Mouse (Mus musculus) hindbrain, embryonic 11.5 days (tissue): ENCODE results near the gene Me1. TPM values are rescaled to one million over a fixed set of nuclear protein-coding genes. Genes with fewer than 3 reads are reported as not detected.

ENCODE experiments used
- ATAC-seq: fragments of 200-750 bp; cut with Nextera tagmentation; 2 replicates; pipeline ENCODE4 v1.8.0; 2017; ENCODE audit warnings: mild to moderate bottlenecking, moderate TSS enrichment, moderate library complexity; ENCODE audit not compliant: low FRiP score
- DNase-seq: peaks from one replicate; pipeline ENCODE4 v3.0.0-alpha.2; 2015; ENCODE audit warnings: low spot score
- H3K27ac ChIP-seq: fragments of 300-500 bp; sonication (generic); 2 replicates; pipeline ENCODE4 v1.5.1; 2014; ENCODE audit warnings: mild to moderate bottlenecking, low read depth, low read length
- H3K27me3 ChIP-seq: fragments of 300-500 bp; sonication (generic); 2 replicates; pipeline ENCODE4 v1.6.1; 2014; ENCODE audit warnings: mild to moderate bottlenecking, low read length, moderate library complexity, mixed read lengths; ENCODE audit not compliant: control insufficient read depth, insufficient read depth
- H3K36me3 ChIP-seq: fragments of 300-500 bp; sonication (generic); 2 replicates; pipeline ENCODE4 v1.6.1; 2014; ENCODE audit warnings: mild to moderate bottlenecking, low read length, moderate library complexity, mixed read lengths; ENCODE audit not compliant: control insufficient read depth, insufficient read depth
- H3K4me1 ChIP-seq: fragments of 300-500 bp; sonication (generic); replicated peaks from 2 replicates; pipeline ENCODE4 v1.6.1; 2014; ENCODE audit warnings: low read length, mixed read lengths; ENCODE audit not compliant: control insufficient read depth, insufficient read depth
- H3K4me2 ChIP-seq: fragments of 300-500 bp; sonication (generic); replicated peaks from 2 replicates; pipeline ENCODE4 v1.6.1; 2014; ENCODE audit warnings: mild to moderate bottlenecking, low read depth, low read length
- H3K4me3 ChIP-seq: fragments of 300-500 bp; sonication (generic); 2 replicates; pipeline ENCODE4 v1.5.1; 2014; ENCODE audit warnings: low read depth, low read length
- H3K9ac ChIP-seq: fragments of 300-500 bp; sonication (generic); 2 replicates; pipeline ENCODE4 v1.6.1; 2014; ENCODE audit warnings: low read depth, low read length
- H3K9me3 ChIP-seq: fragments of 300-500 bp; sonication (generic); 2 replicates; pipeline ENCODE4 v1.6.1; 2016; ENCODE audit warnings: low read length; ENCODE audit not compliant: control insufficient read depth
- WGBS: fragments of 180-500 bp; shearing (Covaris S2); extraction: QIAGEN DNeasy Blood & Tissue Kit; methylation state at CpG from one replicate; pipeline ENCODE4 v1.1.7; 2014; 5-methylcytosine and 5-hydroxymethylcytosine counted together
- polyA plus RNA-seq: library from polyadenylated mRNA; unstranded; fragments of >200 nt; fragmentation: Nextera tagmentation; extraction: Ambion mirVana; gene quantifications from 2 replicates; pipeline ENCODE4 v1.2.1, GENCODE M21; 2014

The Me1 gene
- polyA plus RNA-seq, 1 experiment from 2014 or later: 13.2 TPM

- H3K27ac ChIP-seq: no peak overlapping the region
These were observed 1.1 kb downstream of the Me1 start for GRCm38 (mm10) chr9:86694644-86695043.

GRCm38 (mm10) chr9:86693935-86694334 is 1.8 kb downstream of the Me1 start:
- Histone ChIP-seq H3K27ac (no peak overlapping the region), H3K4me3 (no peak overlapping the region), H3K27me3 (peaks cover 4% of the 10 kb centered on the region; the same call in 1 of the 2 replicates), H3K4me2 (no peak overlapping the region), H3K36me3 (no peaks in the 10 kb centered on the region), H3K9me3 (no peaks in the 10 kb centered on the region), H3K4me1 (no peaks in the 10 kb centered on the region), H3K9ac (no peak overlapping the region)
- WGBS: 94% methylated on average over 6 of the region's 6 CpGs
- no peak for ATAC-seq
- DNase-seq: no peak

More at GRCm38 (mm10) chr9:86694644-86695043, 1.1 kb downstream of the Me1 start:
- H3K4me2 ChIP-seq: no peak overlapping the region
- H3K4me3 ChIP-seq: no peak overlapping the region
- DNase-seq (no peak), ATAC-seq (no peak)
- H3K9me3 ChIP-seq: no peaks in the 10 kb centered on the region
- no peak overlapping the region for H3K9ac ChIP-seq
- H3K36me3 ChIP-seq: no peaks in the 10 kb centered on the region
- H3K4me1 ChIP-seq: no peaks in the 10 kb centered on the region
- peaks cover 4% of the 10 kb centered on the region; the same call in 1 of the 2 replicates for H3K27me3 ChIP-seq
- 94% methylated on average over 7 of the region's 7 CpGs for WGBS

DNA sequence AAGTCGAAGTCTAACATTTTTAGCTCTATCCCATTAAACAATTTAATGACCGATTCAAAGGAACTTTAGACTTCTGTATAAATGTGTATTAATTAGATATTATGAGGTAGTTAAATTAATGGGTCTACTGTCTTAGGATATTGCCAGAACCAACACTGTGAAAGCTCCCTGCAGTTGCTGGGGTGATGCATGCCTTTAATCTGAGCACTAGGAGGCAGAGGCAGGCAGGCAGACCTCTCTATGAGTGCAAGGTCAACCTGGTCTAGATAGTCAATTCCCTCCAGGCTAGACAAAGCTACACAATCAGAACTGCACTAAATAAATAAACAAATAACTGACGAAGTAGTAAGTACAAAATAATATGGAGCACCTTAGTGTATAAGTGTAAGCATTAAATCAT is 3.1 kb downstream of the Me1 start:
- WGBS: 86% methylated on average over 3 of the region's 3 CpGs
- Histone ChIP-seq H3K9ac (no peak overlapping the region), H3K36me3 (no peaks in the 10 kb centered on the region), H3K4me3 (no peak overlapping the region), H3K9me3 (no peaks in the 10 kb centered on the region), H3K4me2 (no peak overlapping the region), H3K4me1 (no peaks in the 10 kb centered on the region), H3K27me3 (peaks cover 4% of the 10 kb centered on the region; the same call in 1 of the 2 replicates), H3K27ac (no peak overlapping the region)
- DNase-seq (no peak), ATAC-seq (no peak)

DNA sequence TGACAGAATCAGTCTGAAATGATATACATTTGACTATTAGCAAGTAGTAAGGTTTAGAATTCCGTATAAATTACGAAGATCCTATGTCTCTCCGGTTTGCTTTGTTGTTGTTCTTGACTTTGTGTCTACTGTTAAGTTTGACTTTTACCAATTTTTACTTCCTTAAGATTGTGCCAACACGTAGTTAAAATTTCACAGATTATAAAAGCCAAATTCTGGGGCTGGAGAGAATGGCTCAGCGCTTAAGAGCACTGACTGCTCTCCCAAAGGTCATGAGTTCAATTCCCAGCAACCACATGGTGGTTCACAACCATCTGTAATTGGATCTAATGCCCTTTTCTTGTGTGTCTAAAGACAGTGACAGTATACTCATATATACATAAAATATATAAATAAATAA is 3.5 kb downstream of the Me1 start:
- Histone ChIP-seq H3K4me1 (no peaks in the 10 kb centered on the region), H3K9ac (no peak overlapping the region), H3K27me3 (peaks cover 4% of the 10 kb centered on the region; the same call in 1 of the 2 replicates), H3K4me3 (no peak overlapping the region), H3K9me3 (no peaks in the 10 kb centered on the region), H3K4me2 (no peak overlapping the region), H3K36me3 (no peaks in the 10 kb centered on the region), H3K27ac (no peak overlapping the region)
- DNase-seq (no peak), ATAC-seq (no peak)
- WGBS: 88% methylated on average over 5 of the region's 5 CpGs

DNA sequence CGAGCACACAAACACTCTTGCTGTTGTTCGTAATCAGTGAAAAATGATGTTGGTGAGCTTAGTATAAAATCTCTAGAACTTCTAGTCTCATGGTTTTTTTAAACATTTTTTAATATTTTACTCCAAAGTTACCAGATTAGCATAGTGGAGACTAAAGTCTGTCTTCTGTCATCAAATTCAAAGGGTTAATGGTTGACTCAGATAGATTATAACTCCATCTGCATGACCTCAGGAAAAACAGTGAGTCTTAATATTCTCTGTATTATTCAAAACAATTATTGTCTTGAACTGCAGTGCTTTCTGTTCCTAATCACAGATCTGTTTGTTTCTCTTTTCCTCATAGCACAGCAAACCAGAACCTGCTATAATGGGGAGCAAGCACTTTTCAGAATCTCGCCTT is 4.7 kb downstream of the Me1 start:
- Histone ChIP-seq H3K27ac (no peak overlapping the region), H3K9ac (no peak overlapping the region), H3K27me3 (peaks cover 4% of the 10 kb centered on the region; the same call in 1 of the 2 replicates), H3K4me3 (no peak overlapping the region), H3K36me3 (no peaks in the 10 kb centered on the region), H3K4me2 (no peak overlapping the region), H3K4me1 (no peaks in the 10 kb centered on the region), H3K9me3 (no peaks in the 10 kb centered on the region)
- 93% methylated on average over 3 of the region's 3 CpGs for WGBS
- no peak for ATAC-seq
- no peak for DNase-seq

DNA sequence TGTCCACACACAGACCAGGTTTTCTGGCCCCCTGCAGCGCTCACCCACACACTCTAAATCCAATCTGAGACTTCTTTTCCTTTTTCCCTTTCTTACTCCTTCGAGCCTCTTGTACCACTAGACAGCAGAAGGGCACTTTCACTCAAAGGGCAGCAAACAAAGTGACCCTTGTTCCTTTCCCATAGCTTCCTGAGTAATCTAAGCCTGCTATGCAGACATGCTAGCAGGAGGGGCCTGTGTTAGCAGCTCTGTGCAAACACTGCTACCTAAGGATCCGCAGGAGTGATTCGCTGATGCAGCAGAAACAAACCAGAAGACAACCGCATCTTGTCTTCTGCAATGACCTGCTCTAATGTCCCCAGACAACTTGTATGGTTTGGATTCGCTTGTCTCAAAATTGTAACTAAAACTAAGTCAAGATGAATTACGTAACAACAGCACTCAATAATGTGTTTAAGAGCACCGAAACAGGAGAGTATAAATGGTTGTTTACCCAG is 12.0 kb downstream of the Me1 start:
- 61% methylated on average over 8 of the region's 8 CpGs for WGBS
- no peak overlapping the region for H3K27ac ChIP-seq
- DNase-seq (no peak), ATAC-seq (no peak)
- H3K9me3 ChIP-seq: no peaks in the 10 kb centered on the region
- no peaks in the 10 kb centered on the region for H3K36me3 ChIP-seq
- no peaks in the 10 kb centered on the region for H3K27me3 ChIP-seq
- no peak overlapping the region for H3K4me3 ChIP-seq
- H3K4me1 ChIP-seq: no peaks in the 10 kb centered on the region
- no peak overlapping the region for H3K9ac ChIP-seq
- no peak overlapping the region for H3K4me2 ChIP-seq

DNA sequence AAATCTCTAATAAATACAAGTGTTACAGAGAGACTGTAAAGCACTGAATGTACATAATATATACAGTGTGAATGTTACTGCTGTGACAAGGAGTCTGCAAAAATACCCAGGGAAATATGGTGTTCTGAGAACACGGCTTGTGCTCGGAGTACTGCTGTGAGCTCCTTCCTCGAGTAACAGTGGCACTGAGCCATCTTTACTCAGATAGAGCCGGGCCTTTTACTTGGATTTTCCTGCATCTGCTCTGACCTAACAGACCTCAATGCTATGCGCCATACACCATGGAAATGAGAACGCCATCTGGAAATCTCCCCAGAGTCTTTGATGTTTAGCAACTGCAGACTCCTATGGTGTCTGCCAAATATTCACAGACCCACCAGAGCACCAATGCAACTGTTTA is 12.9 kb downstream of the Me1 start:
- Histone ChIP-seq H3K36me3 (no peaks in the 10 kb centered on the region), H3K27me3 (no peaks in the 10 kb centered on the region), H3K4me1 (no peaks in the 10 kb centered on the region), H3K9me3 (no peaks in the 10 kb centered on the region), H3K27ac (no peak overlapping the region), H3K4me3 (no peak overlapping the region), H3K9ac (no peak overlapping the region), H3K4me2 (no peak overlapping the region)
- ATAC-seq (no peak), DNase-seq (no peak)
- 60% methylated on average over 6 of the region's 6 CpGs for WGBS

GRCm38 (mm10) chr9:86682278-86682677 is 13.5 kb downstream of the Me1 start:
- no peaks in the 10 kb centered on the region for H3K36me3 ChIP-seq
- no peak for ATAC-seq

GRCm38 (mm10) chr9:86680431-86680830 is 15.3 kb downstream of the Me1 start:
- ATAC-seq (no peak), DNase-seq (no peak)
- H3K9me3 ChIP-seq: no peaks in the 10 kb centered on the region
- no peaks in the 10 kb centered on the region for H3K36me3 ChIP-seq
- H3K9ac ChIP-seq: no peak overlapping the region
- WGBS: 96% methylated on average over 6 of the region's 6 CpGs
- no peak overlapping the region for H3K4me3 ChIP-seq
- no peak overlapping the region for H3K4me2 ChIP-seq
- H3K27ac ChIP-seq: no peak overlapping the region
- H3K4me1 ChIP-seq: no peaks in the 10 kb centered on the region
- H3K27me3 ChIP-seq: no peaks in the 10 kb centered on the region

More at GRCm38 (mm10) chr9:86682278-86682677, 13.5 kb downstream of the Me1 start:
- 91% methylated on average over 4 of the region's 4 CpGs for WGBS
- Histone ChIP-seq H3K9me3 (no peaks in the 10 kb centered on the region), H3K4me2 (no peak overlapping the region), H3K27me3 (no peaks in the 10 kb centered on the region), H3K9ac (no peak overlapping the region), H3K4me1 (no peaks in the 10 kb centered on the region), H3K4me3 (no peak overlapping the region), H3K27ac (no peak overlapping the region)
- no peak for DNase-seq
